Mouse (Mus musculus): Measurements from ENCODE around the gene Clec1b. TPM values are rescaled to one million over a fixed set of nuclear protein-coding genes. Genes with fewer than 3 reads are reported as not detected.

Gene Clec1b
- polyA plus RNA-seq, 1 experiment from 2014 or later = 1.2 TPM

GRCm38 (mm10) chr6:129423040-129423733 is 26.1 kb downstream of the Clec1b start:
- peak overlapping the region; percentile 71 for H3K27ac ChIP-seq
- no peaks in the 10 kb centered on the region for H3K27me3 ChIP-seq (replicated peaks)
- ATAC-seq (ENCODE audit: insufficient read depth, low FRiP score, low read depth) = peak; percentile 76
- H3K9me3 ChIP-seq = no peaks in the 10 kb centered on the region
- H3K4me1 ChIP-seq = peaks cover 5% of the 10 kb centered on the region
- WGBS = 53% methylated on average over 4 of the region's 4 CpGs
- no peak overlapping the region for H3K4me2 ChIP-seq
- H3K36me3 ChIP-seq = no peaks in the 10 kb centered on the region
- H3K4me3 ChIP-seq (replicated peaks) = no peak overlapping the region
- H3K9ac ChIP-seq = no peak overlapping the region

- WGBS = 23% methylated on average over 1 of the region's 1 CpGs
- Histone ChIP-seq H3K4me2 (no peak overlapping the region), H3K4me1 (peaks cover 5% of the 10 kb centered on the region), H3K9ac (no peak overlapping the region), H3K27me3 (replicated peaks) (no peaks in the 10 kb centered on the region), H3K9me3 (no peaks in the 10 kb centered on the region), H3K36me3 (no peaks in the 10 kb centered on the region), H3K27ac (no peak overlapping the region; the same call in 1 of the 2 replicates), H3K4me3 (replicated peaks) (no peak overlapping the region)
- ATAC-seq (ENCODE audit: insufficient read depth, low FRiP score, low read depth) = peak; percentile 60
These were observed 26.6 kb downstream of the Clec1b start for GRCm38 (mm10) chr6:129423734-129424072.

DNA sequence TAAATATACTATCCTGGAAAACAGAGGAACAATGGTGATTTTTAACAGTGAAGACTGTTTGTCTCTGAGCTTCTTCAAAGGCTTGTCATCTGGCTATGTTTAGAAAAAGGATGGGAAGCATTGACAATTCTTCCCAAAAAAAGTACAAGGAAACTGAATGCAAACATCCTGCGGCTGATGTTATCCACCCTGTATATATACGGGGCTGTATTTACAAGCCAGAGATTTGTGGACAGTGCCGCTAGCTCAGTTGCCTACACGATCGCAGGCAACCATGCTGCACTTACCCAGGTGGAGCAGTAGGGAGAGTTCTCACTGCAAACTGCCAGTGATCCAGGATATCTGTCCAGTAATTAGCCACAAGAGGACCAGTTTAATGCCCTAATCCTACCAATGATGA is 28.1 kb downstream of the Clec1b start:
- H3K27me3 ChIP-seq (replicated peaks) = no peaks in the 10 kb centered on the region
- no peaks in the 10 kb centered on the region for H3K36me3 ChIP-seq
- 42% methylated on average over 5 of the region's 5 CpGs for WGBS
- H3K4me1 ChIP-seq = peaks cover 5% of the 10 kb centered on the region
- no peak for ATAC-seq (ENCODE audit: insufficient read depth, low FRiP score, low read depth)
- H3K4me3 ChIP-seq (replicated peaks) = no peak overlapping the region
- no peaks in the 10 kb centered on the region for H3K9me3 ChIP-seq
- no peak overlapping the region for H3K9ac ChIP-seq
- H3K4me2 ChIP-seq = no peak overlapping the region
- H3K27ac ChIP-seq = no peak overlapping the region; the same call in 1 of the 2 replicates

- Histone ChIP-seq H3K27me3 (replicated peaks) (no peaks in the 10 kb centered on the region), H3K4me1 (peaks cover 5% of the 10 kb centered on the region), H3K9ac (no peak overlapping the region), H3K4me2 (no peak overlapping the region), H3K36me3 (no peaks in the 10 kb centered on the region), H3K4me3 (replicated peaks) (no peak overlapping the region), H3K9me3 (no peaks in the 10 kb centered on the region), H3K27ac (no peak overlapping the region)
- no peak for ATAC-seq (ENCODE audit: insufficient read depth, low FRiP score, low read depth)
- 38% methylated on average over 5 of the region's 5 CpGs for WGBS
These were observed 28.7 kb downstream of the Clec1b start for GRCm38 (mm10) chr6:129425812-129426211.

GRCm38 (mm10) chr6:129427281-129427680 is 30.2 kb downstream of the Clec1b start:
- ATAC-seq (ENCODE audit: insufficient read depth, low FRiP score, low read depth) = no peak
- H3K9ac ChIP-seq = no peak overlapping the region
- no peaks in the 10 kb centered on the region for H3K36me3 ChIP-seq
- H3K27ac ChIP-seq = no peak overlapping the region
- WGBS = 72% methylated on average over 4 of the region's 4 CpGs
- peaks cover 5% of the 10 kb centered on the region for H3K4me1 ChIP-seq
- H3K4me2 ChIP-seq = no peak overlapping the region
- no peak overlapping the region for H3K4me3 ChIP-seq (replicated peaks)
- no peaks in the 10 kb centered on the region for H3K9me3 ChIP-seq
- H3K27me3 ChIP-seq (replicated peaks) = no peaks in the 10 kb centered on the region

- Histone ChIP-seq H3K27ac (no peak overlapping the region), H3K9me3 (no peaks in the 10 kb centered on the region), H3K4me1 (no peaks in the 10 kb centered on the region), H3K9ac (no peak overlapping the region), H3K4me3 (replicated peaks) (no peak overlapping the region), H3K36me3 (no peaks in the 10 kb centered on the region), H3K4me2 (no peak overlapping the region), H3K27me3 (replicated peaks) (no peaks in the 10 kb centered on the region)
- WGBS = 70% methylated on average over 5 of the region's 5 CpGs
- ATAC-seq (ENCODE audit: insufficient read depth, low FRiP score, low read depth) = no peak
These were observed 37.1 kb downstream of the Clec1b start for GRCm38 (mm10) chr6:129434239-129434638.

- no peak overlapping the region for H3K27ac ChIP-seq
- 83% methylated on average over 3 of the region's 3 CpGs for WGBS
- no peaks in the 10 kb centered on the region for H3K36me3 ChIP-seq
- no peak overlapping the region for H3K9ac ChIP-seq
- ATAC-seq (ENCODE audit: insufficient read depth, low FRiP score, low read depth) = no peak
- no peak overlapping the region for H3K4me2 ChIP-seq
- H3K4me3 ChIP-seq (replicated peaks) = no peak overlapping the region
- H3K27me3 ChIP-seq (replicated peaks) = no peaks in the 10 kb centered on the region
- no peaks in the 10 kb centered on the region for H3K4me1 ChIP-seq
- no peaks in the 10 kb centered on the region for H3K9me3 ChIP-seq
These were observed 38.9 kb downstream of the Clec1b start for GRCm38 (mm10) chr6:129436025-129436424.

- H3K27ac ChIP-seq = no peak overlapping the region
- no peak overlapping the region for H3K4me3 ChIP-seq (replicated peaks)
- no peaks in the 10 kb centered on the region for H3K27me3 ChIP-seq (replicated peaks)
- 83% methylated on average over 2 of the region's 2 CpGs for WGBS
- no peak overlapping the region for H3K4me2 ChIP-seq
- H3K9me3 ChIP-seq = no peaks in the 10 kb centered on the region
- H3K9ac ChIP-seq = no peak overlapping the region
- H3K36me3 ChIP-seq = no peaks in the 10 kb centered on the region
- no peak for ATAC-seq (ENCODE audit: insufficient read depth, low FRiP score, low read depth)
- no peaks in the 10 kb centered on the region for H3K4me1 ChIP-seq
These were observed 40.9 kb downstream of the Clec1b start for GRCm38 (mm10) chr6:129438033-129438432.

GRCm38 (mm10) chr6:129449743-129450142 is 52.6 kb downstream of the Clec1b start:
- 70% methylated on average over 6 of the region's 6 CpGs for WGBS
- no peaks in the 10 kb centered on the region for H3K27me3 ChIP-seq (replicated peaks)
- no peak overlapping the region for H3K4me3 ChIP-seq (replicated peaks)
- no peaks in the 10 kb centered on the region for H3K4me1 ChIP-seq
- no peaks in the 10 kb centered on the region for H3K9me3 ChIP-seq
- H3K4me2 ChIP-seq = no peak overlapping the region
- H3K9ac ChIP-seq = no peak overlapping the region
- H3K36me3 ChIP-seq = no peaks in the 10 kb centered on the region
- ATAC-seq (ENCODE audit: insufficient read depth, low FRiP score, low read depth) = no peak
- no peak overlapping the region for H3K27ac ChIP-seq

DNA sequence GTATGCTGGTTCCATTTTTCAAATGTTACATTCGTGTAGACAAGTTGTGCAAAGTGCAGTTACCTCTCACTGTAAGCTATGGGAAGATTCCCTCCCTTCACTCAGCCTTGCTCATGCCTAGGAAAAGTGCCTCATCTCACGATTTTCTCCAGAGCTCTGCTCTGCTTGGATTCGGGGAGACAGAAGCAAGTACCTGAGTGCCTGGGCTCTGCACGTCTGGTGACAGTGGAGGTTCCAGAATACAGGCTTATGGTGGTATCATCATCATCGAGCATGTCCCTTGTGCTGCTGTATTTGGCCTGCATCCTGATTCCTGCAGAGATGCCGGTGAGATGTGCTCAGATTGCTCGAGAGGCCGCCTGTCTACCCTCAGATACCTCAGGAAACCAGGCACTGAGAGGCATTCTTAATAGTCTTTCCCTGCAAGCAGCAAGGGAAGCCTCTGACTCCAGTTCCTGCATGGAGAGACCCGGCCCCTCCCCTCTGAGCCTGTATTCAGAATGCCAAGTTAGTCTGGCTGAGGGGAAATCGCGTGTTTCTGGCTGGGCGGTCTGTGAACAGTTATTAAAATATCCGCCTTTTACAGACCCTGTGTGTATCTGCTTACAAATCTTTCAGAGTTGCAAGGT is 54.4 kb downstream of the Clec1b start, which contains the start of gene Clec1a:
Clec1a (minus strand) TSS at position 590 of the 629 bp plus-strand sequence.
- Histone ChIP-seq H3K36me3 (no peaks in the 10 kb centered on the region), H3K4me2 (peak within 1 kb of the TSS; percentile 8; the same call in 1 of the 2 replicates), H3K27me3 (replicated peaks) (no peaks in the 10 kb centered on the region), H3K9ac (no peak within 1 kb of the TSS), H3K4me1 (no peaks in the 10 kb centered on the region), H3K4me3 (replicated peaks) (no peak within 1 kb of the TSS), H3K27ac (no peak within 1 kb of the TSS), H3K9me3 (no peaks in the 10 kb centered on the region)
- no peak for ATAC-seq (ENCODE audit: insufficient read depth, low FRiP score, low read depth)
- WGBS = 55% methylated on average over 13 of the region's 13 CpGs
